Mouse (Mus musculus): ENCODE results near the gene Cyp26c1.

GRCm38 (mm10) chr19:37703902-37704509 lies 18.6 kb downstream of the Cyp26c1 start:
- TF ChIP-seq EP300 (IDR thresholded peaks at IDR 0.05; ENCODE audit: low read depth) (no peak), CTCF (IDR thresholded peaks at IDR 0.05; ENCODE audit: low read depth) (peak; percentile 80)
